In the genomic region with DNA sequence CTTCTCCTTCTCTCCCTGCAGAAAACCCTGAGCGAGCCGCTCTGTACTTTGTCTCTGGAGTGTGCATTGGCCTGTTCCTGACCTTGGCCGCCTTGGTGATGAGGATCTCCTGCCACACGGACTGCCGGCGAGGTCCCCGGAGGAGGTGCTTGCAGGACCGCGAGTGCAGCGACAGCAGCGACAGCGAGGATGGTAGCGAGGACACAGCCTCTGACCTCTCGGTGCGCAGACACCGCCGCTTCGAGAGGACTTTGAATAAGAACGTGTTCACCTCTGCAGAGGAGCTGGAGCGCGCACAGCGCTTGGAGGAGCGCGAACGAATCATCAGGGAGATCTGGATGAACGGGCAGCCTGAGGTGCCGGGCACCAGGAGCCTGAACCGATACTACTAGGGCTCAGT, we compare ENCODE assay signal across 8 mouse cellular contexts. TPM values are rescaled to one million over a fixed set of nuclear protein-coding genes. Genes with fewer than 3 reads are reported as not detected.
DNase-seq lines count a peak whose midpoint lies in the region; ATAC-seq and TF ChIP-seq lines count a peak whose summit lies in the region.

No protein-coding gene starts in this region.

- 0 out of 2 replicates have a peak, but pooled peaks cover 3% of the 10 kb centered on the region for H3K4me1 ChIP-seq in heart, embryonic 11.5 days (ENCODE audit: control insufficient read depth, insufficient read depth, low read length)
- H3K4me1 ChIP-seq in G1E (ENCODE audit: insufficient read depth, low read depth, low read length): no peaks in the 10 kb centered on the region
- no peaks in the 10 kb centered on the region for H3K4me1 ChIP-seq in embryonic facial prominence, embryonic 15.5 days
- H3K4me1 ChIP-seq in olfactory bulb, adult 2 months (ENCODE audit: control insufficient read depth, insufficient read depth, low read length): peaks cover 5% of the 10 kb centered on the region

- H3K27me3 ChIP-seq in heart, embryonic 11.5 days (ENCODE audit: control insufficient read depth, insufficient read depth, low read length): peaks cover 7% of the 10 kb centered on the region
- no peaks in the 10 kb centered on the region for H3K27me3 ChIP-seq in G1E (ENCODE audit: insufficient read depth, low read length)
- H3K27me3 ChIP-seq in embryonic facial prominence, embryonic 15.5 days: peaks cover 4% of the 10 kb centered on the region; the same call in 1 of the 2 replicates

- no peaks in the 10 kb centered on the region for H3K36me3 ChIP-seq in heart, embryonic 11.5 days (ENCODE audit: control insufficient read depth, insufficient read depth, low read length)
- no peaks in the 10 kb centered on the region for H3K36me3 ChIP-seq in G1E (replicated peaks)
- H3K36me3 ChIP-seq in embryonic facial prominence, embryonic 15.5 days: no peaks in the 10 kb centered on the region

- H3K27ac ChIP-seq in heart, embryonic 11.5 days (ENCODE audit: low read depth, low read length): no peak overlapping the region
- no peak overlapping the region for H3K27ac ChIP-seq in embryonic facial prominence, embryonic 15.5 days (replicated peaks)
- no peak overlapping the region for H3K27ac ChIP-seq in olfactory bulb, adult 2 months (ENCODE audit: insufficient read depth, low read depth, low read length)

- no peak for TF ChIP-seq CTCF in G1E (IDR thresholded peaks at IDR 0.05; ENCODE audit: low read depth, low read length)
- no peak for TF ChIP-seq CTCF in olfactory bulb, adult 2 months (IDR thresholded peaks at IDR 0.05; ENCODE audit: insufficient read depth, low read depth, low read length)

- H3K4me3 ChIP-seq in heart, embryonic 11.5 days (ENCODE audit: low read depth, low read length): peak overlapping the region; percentile 27
- peak overlapping the region; percentile 19; the same call in 1 of the 2 replicates for H3K4me3 ChIP-seq in G1E (ENCODE audit: low read depth, low read length)
- no peak overlapping the region for H3K4me3 ChIP-seq in embryonic facial prominence, embryonic 15.5 days (replicated peaks)
- H3K4me3 ChIP-seq in olfactory bulb, adult 2 months (ENCODE audit: insufficient read depth, low read depth, low read length): peak overlapping the region; percentile 3

- TF ChIP-seq POLR2A in olfactory bulb, adult 2 months (IDR thresholded peaks at IDR 0.05; ENCODE audit: insufficient read depth, low read depth, low read length): no peak

- peak overlapping the region; percentile 68 for H3K4me2 ChIP-seq in heart, embryonic 11.5 days
- H3K4me2 ChIP-seq in embryonic facial prominence, embryonic 15.5 days (replicated peaks): peak overlapping the region; percentile 24; the same call in 1 of the 2 replicates

- ATAC-seq in heart, embryonic 11.5 days (replicated peaks; ENCODE audit: insufficient number of reproducible peaks, low FRiP score, low TSS enrichment): 0 out of 2 replicates have a peak, but pooled peaks have one; percentile 14
- ATAC-seq in G1E (ENCODE audit: extremely low read depth, insufficient number of reproducible peaks, low FRiP score, poor library complexity, severe bottlenecking): no peak
- ATAC-seq in embryonic facial prominence, embryonic 15.5 days (ENCODE audit: insufficient number of reproducible peaks, low FRiP score, low TSS enrichment, low read depth): no peak

- WGBS in heart, embryonic 11.5 days (ENCODE audit: insufficient replicate concordance): 4% methylated on average over 28 of the region's 28 CpGs
- WGBS in embryonic facial prominence, embryonic 15.5 days: 18% methylated on average over 28 of the region's 28 CpGs
- 13% methylated on average over 28 of the region's 28 CpGs for WGBS in olfactory bulb, adult 2 months

- DNase-seq in heart, adult 18-20 months: no peak
- no peak for DNase-seq in G1E (ENCODE audit: low spot score)
- peak; percentile 31 to 40 for DNase-seq in kidney, postnatal 4 days
- no peak for DNase-seq in layer of hippocampus, adult 18-20 months (ENCODE audit: low spot score in 2 of 2)
- DNase-seq in urinary bladder, postnatal 10 days (ENCODE audit: low spot score): no peak

- no peaks in the 10 kb centered on the region for H3K9me3 ChIP-seq in heart, embryonic 11.5 days (replicated peaks; ENCODE audit: control insufficient read depth, low read length)
- peaks cover 36% of the 10 kb centered on the region for H3K9me3 ChIP-seq in G1E (replicated peaks)
- H3K9me3 ChIP-seq in embryonic facial prominence, embryonic 15.5 days (replicated peaks): no peaks in the 10 kb centered on the region

- H3K9ac ChIP-seq in heart, embryonic 11.5 days (ENCODE audit: low read depth, low read length): no peak overlapping the region
- H3K9ac ChIP-seq in embryonic facial prominence, embryonic 15.5 days: no peak overlapping the region

RNA-seq across cellular contexts. Expression of gene Eva1a, which starts 50.9 kb away (rescaled TPM):
- polyA plus RNA-seq in heart, embryonic 11.5 days (2014; fragmentation: Nextera tagmentation; extraction: Ambion mirVana): 5.0 and 6.4 TPM in 2 replicates
- total RNA-seq in heart, adult 18-20 months (2021): 1 to 10 TPM; 2.0 to 3.7 TPM
- total RNA-seq in G1E (2014; fragmentation: Nextera tagmentation): not detected in 2 replicates
- 0.49 TPM in 1 of 2 replicates, not detected in the other for total RNA-seq in G1E (2017)
- polyA plus RNA-seq in G1E (2012): not detected in 2 replicates
- 16.8 and 17.2 TPM in 2 replicates for polyA plus RNA-seq in embryonic facial prominence, embryonic 15.5 days (2015; fragmentation: Nextera tagmentation; extraction: Ambion mirVana)
- not detected in 2 replicates for polyA plus RNA-seq in olfactory bulb, adult 2 months (2012; ENCODE audit: insufficient read depth, insufficient read length, low replicate concordance, missing spikeins)
- 10 to 100 TPM; 12.7 to 14.2 TPM for total RNA-seq in layer of hippocampus, adult 18-20 months (2021)

Comparison
In these comparisons a context has a peak if more than half of its experiments do, and no peak if none do; other contexts are left out.
1. DNase-seq: peak in kidney, postnatal 4 days (2 of 2); none in heart, adult 18-20 months (0 of 2), G1E (single experiment), layer of hippocampus, adult 18-20 months (0 of 2) and urinary bladder, postnatal 10 days (single experiment).